Mouse (Mus musculus) neural tube, embryonic 11.5 days (tissue): ENCODE results near the gene Ezh2. TPM values are rescaled to one million over a fixed set of nuclear protein-coding genes. Genes with fewer than 3 reads are reported as not detected.

Source experiments
- ATAC-seq: fragments of 200-750 bp; cut with Nextera tagmentation; 2 replicates; pipeline ENCODE4 v1.8.0; 2017; ENCODE audit warnings: moderate number of reproducible peaks, mild to moderate bottlenecking, moderate TSS enrichment, moderate library complexity; ENCODE audit not compliant: insufficient read depth, low FRiP score, low TSS enrichment
- DNase-seq: peaks from one replicate; pipeline ENCODE4 v3.0.0-alpha.2; 2015; ENCODE audit warnings: low spot score
- H3K27ac ChIP-seq: fragments of 300-500 bp; sonication (generic); 2 replicates; pipeline ENCODE4 v1.5.1; 2014; ENCODE audit warnings: low read depth, mild to moderate bottlenecking, low read length
- H3K27me3 ChIP-seq: fragments of 300-500 bp; sonication (generic); 2 replicates; pipeline ENCODE4 v1.6.1; 2014; ENCODE audit warnings: mild to moderate bottlenecking, low read length, mixed read lengths; ENCODE audit not compliant: control insufficient read depth, insufficient read depth
- H3K36me3 ChIP-seq: fragments of 300-500 bp; sonication (generic); 2 replicates; pipeline ENCODE4 v1.6.1; 2014; ENCODE audit warnings: mild to moderate bottlenecking, low read length, moderate library complexity, mixed read lengths; ENCODE audit not compliant: control insufficient read depth, insufficient read depth
- H3K4me1 ChIP-seq: fragments of 300-500 bp; sonication (generic); 2 replicates; pipeline ENCODE4 v1.6.1; 2014; ENCODE audit warnings: low read length, mixed read lengths; ENCODE audit not compliant: control insufficient read depth, insufficient read depth
- H3K4me2 ChIP-seq: fragments of 300-500 bp; sonication (generic); 2 replicates; pipeline ENCODE4 v1.6.1; 2014; ENCODE audit warnings: low read depth, mild to moderate bottlenecking, moderate library complexity
- H3K4me3 ChIP-seq: fragments of 300-500 bp; sonication (generic); 2 replicates; pipeline ENCODE4 v1.5.1; 2014; ENCODE audit warnings: low read depth, low read length
- H3K9ac ChIP-seq: fragments of 300-500 bp; sonication (generic); 2 replicates; pipeline ENCODE4 v1.6.1; 2014; ENCODE audit warnings: mild to moderate bottlenecking, low read length
- H3K9me3 ChIP-seq: fragments of 300-500 bp; sonication (generic); 2 replicates; pipeline ENCODE4 v1.6.1; 2016; ENCODE audit warnings: low read length; ENCODE audit not compliant: control insufficient read depth
- WGBS: fragments of 180-500 bp; shearing (Covaris S2); extraction: QIAGEN DNeasy Blood & Tissue Kit; methylation state at CpG from one replicate; pipeline ENCODE4 v1.1.7; 2014; 5-methylcytosine and 5-hydroxymethylcytosine counted together
- polyA plus RNA-seq: library from polyadenylated mRNA; unstranded; fragments of >200 nt; fragmentation: Nextera tagmentation; extraction: Ambion mirVana; gene quantifications from 2 replicates; pipeline ENCODE4 v1.2.1, GENCODE M21; 2014

Ezh2 gene
- polyA plus RNA-seq, 1 experiment from 2014 or later = 168 TPM

DNA sequence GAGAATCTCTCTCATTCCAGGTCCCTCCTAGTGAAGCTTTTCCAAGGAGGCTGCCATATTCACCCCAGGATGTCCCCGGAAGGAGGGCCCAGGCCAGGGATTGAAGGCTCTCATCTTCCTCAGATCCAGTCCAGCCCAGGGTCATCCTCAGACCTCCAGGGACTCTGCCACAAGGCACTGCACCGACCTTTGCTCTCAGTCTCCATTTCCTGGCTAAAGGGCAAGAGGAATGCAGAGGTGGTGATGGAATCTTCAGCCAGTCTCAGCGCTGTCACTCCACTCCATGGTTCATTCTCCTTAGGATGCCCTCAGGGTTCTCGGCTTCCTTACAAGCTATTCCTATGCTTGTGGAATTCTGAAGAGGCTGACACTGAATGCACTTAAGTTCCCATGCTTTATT lies 68.7 kb downstream of the Ezh2 start:
- no peak for DNase-seq
- Histone ChIP-seq H3K4me3 (no peak overlapping the region), H3K4me2 (no peak overlapping the region), H3K36me3 (peaks cover 21% of the 10 kb centered on the region), H3K9me3 (no peaks in the 10 kb centered on the region), H3K4me1 (no peaks in the 10 kb centered on the region), H3K9ac (no peak overlapping the region), H3K27me3 (no peaks in the 10 kb centered on the region), H3K27ac (no peak overlapping the region)
- ATAC-seq = no peak
- 81% methylated on average over 4 of the region's 4 CpGs for WGBS

DNA sequence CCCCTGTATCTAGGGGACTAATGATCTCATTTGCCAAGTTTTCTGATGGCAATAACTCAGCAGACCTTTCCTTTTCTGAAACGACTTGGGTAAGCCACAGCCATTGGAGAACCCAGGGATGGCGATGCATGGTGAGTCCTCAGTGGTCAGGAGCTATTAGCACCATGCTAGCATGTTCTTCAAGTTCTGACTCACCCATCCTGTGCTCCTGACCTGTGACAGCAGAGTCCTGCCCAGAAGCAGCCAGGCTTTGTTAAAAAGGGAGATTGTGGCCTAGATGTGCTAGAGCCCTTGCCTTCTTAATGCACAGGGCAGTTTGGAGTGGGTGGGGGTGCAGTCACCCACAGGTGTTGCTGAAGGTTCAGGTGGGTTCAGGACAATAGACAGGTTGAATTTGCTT lies 70.1 kb downstream of the Ezh2 start:
- Histone ChIP-seq H3K4me3 (no peak overlapping the region), H3K36me3 (peaks cover 14% of the 10 kb centered on the region)
- no peak for ATAC-seq

DNA sequence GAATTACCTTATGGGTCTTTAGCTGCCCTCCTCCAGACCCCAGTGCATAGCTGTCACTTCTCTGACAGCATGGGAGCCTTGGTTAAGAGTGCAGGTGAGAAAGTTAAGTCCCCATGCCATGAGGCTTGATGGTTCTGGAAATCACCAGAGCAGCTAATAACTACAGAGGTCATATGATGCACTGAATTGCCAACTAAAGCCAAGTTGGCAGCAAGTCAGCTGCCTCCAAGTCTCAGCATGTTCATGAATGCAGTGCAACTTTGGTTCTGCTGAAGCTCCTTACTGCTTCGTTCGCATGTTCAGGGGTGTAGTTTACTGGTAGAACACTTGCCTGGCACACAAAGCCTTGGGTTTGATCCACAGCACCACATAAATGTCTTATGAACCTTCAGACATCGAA lies 72.7 kb downstream of the Ezh2 start:
- no peak for ATAC-seq
- Histone ChIP-seq H3K36me3 (peaks cover 18% of the 10 kb centered on the region), H3K4me2 (no peak overlapping the region)

More for the DNA sequence above, 70.1 kb downstream of the Ezh2 start:
- DNase-seq = no peak
- 92% methylated on average over 2 of the region's 2 CpGs for WGBS
- no peak overlapping the region for H3K27ac ChIP-seq
- H3K4me2 ChIP-seq = no peak overlapping the region
- H3K4me1 ChIP-seq = no peaks in the 10 kb centered on the region
- H3K9me3 ChIP-seq = no peaks in the 10 kb centered on the region
- H3K27me3 ChIP-seq = no peaks in the 10 kb centered on the region
- H3K9ac ChIP-seq = no peak overlapping the region

DNA sequence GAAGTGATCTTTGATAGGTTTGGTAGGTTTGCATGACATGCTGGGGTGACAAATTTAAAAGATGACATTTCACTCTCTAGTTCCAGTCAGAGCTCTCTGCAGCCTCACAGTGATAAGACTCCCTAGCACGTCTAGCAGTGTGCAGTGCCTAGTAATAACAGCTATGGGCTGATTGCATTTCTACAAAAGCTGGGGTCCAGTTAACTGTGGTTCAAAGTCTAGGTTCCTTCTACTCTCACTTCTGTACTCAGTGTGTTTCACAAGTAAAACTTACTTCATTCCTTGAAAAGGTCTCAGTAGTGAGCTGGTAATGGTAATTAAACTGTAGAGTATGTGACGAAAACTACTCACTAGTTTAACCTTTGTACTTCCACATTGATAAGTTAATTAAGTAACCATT lies 75.1 kb downstream of the Ezh2 start:
- Histone ChIP-seq H3K9me3 (no peaks in the 10 kb centered on the region), H3K36me3 (peaks cover 17% of the 10 kb centered on the region), H3K27ac (no peak overlapping the region), H3K9ac (no peak overlapping the region), H3K4me2 (no peak overlapping the region), H3K4me1 (no peaks in the 10 kb centered on the region), H3K4me3 (no peak overlapping the region), H3K27me3 (no peaks in the 10 kb centered on the region)
- ATAC-seq (no peak), DNase-seq (no peak)
- WGBS = 90% methylated on average over 2 of the region's 2 CpGs

More for the DNA sequence above, 72.7 kb downstream of the Ezh2 start:
- H3K9ac ChIP-seq = no peak overlapping the region
- no peak overlapping the region for H3K4me3 ChIP-seq
- DNase-seq = no peak
- WGBS = 99% methylated on average over 3 of the region's 3 CpGs
- no peaks in the 10 kb centered on the region for H3K27me3 ChIP-seq
- no peak overlapping the region for H3K27ac ChIP-seq
- H3K4me1 ChIP-seq = no peaks in the 10 kb centered on the region
- H3K9me3 ChIP-seq = no peaks in the 10 kb centered on the region

DNA sequence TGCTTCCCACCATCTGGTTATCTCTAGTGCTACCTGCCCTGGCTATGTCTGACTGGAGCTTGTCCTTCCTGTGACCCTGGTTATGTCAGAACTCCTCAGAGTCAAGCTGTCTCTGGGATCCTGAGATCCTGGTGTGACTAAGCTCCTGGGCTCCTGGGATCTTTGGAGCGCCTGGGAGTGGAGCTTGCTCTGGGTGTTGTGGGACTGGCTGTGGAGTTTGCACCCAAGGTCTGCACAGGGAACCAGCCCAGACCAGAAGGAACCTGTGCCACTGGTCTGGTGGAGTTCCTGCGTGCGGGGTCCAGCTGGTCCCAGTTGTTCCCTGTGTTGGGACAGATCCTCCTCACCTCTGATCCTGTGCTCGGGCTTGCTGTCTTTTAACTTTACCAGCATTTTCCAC lies 100.6 kb downstream of the Ezh2 start:
- no peak overlapping the region for H3K4me2 ChIP-seq
- no peaks in the 10 kb centered on the region for H3K27me3 ChIP-seq
- ATAC-seq = no peak
- no peak overlapping the region for H3K9ac ChIP-seq
- no peaks in the 10 kb centered on the region for H3K9me3 ChIP-seq
- no peaks in the 10 kb centered on the region for H3K36me3 ChIP-seq
- no peaks in the 10 kb centered on the region for H3K4me1 ChIP-seq
- H3K4me3 ChIP-seq = no peak overlapping the region
- DNase-seq = no peak
- no peak overlapping the region for H3K27ac ChIP-seq
- WGBS = 90% methylated on average over 4 of the region's 4 CpGs

DNA sequence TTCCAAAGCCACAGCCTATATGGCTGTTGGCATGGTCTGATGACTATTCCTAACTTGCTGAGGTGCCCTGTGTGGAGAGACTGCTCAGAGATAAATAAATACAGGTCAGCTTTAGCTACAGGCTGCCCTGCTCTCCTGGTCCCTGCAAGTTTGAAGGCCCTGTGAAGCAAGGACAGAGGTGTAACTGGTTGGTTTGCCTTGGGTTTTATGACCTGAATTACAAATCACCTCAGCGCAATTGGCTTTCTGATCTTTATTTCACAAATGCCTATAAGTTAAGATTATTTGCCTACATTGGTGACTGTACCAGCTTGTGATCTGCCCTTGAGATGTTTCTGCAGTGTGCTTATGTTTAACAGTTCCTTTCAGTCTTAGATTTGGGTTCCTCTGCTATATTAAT lies 113.1 kb downstream of the Ezh2 start:
- ATAC-seq (no peak), DNase-seq (no peak)
- no peaks in the 10 kb centered on the region for H3K27me3 ChIP-seq
- no peaks in the 10 kb centered on the region; the same call in 1 of the 2 replicates for H3K36me3 ChIP-seq
- H3K9me3 ChIP-seq = no peaks in the 10 kb centered on the region
- WGBS = 100% methylated on average over 1 of the region's 1 CpGs
- H3K27ac ChIP-seq = no peak overlapping the region
- H3K4me2 ChIP-seq = no peak overlapping the region
- H3K4me1 ChIP-seq = no peaks in the 10 kb centered on the region
- H3K4me3 ChIP-seq = no peak overlapping the region
- no peak overlapping the region for H3K9ac ChIP-seq

Other genes starting within 250 kb of the Ezh2 start
- 188 and 197 TPM in 2 replicates for gene Cul1, start 141.9 kb downstream of the Ezh2 start, polyA plus RNA-seq
- gene Pdia4, start 218.1 kb upstream of the Ezh2 start, polyA plus RNA-seq = 273 and 304 TPM in 2 replicates
- 5.9 and 6.9 TPM in 2 replicates for gene Zfp786, start 235.5 kb upstream of the Ezh2 start, polyA plus RNA-seq
- gene Zfp398, start 240.3 kb upstream of the Ezh2 start, polyA plus RNA-seq = 9.9 TPM in 2 replicates